In the genomic region with DNA sequence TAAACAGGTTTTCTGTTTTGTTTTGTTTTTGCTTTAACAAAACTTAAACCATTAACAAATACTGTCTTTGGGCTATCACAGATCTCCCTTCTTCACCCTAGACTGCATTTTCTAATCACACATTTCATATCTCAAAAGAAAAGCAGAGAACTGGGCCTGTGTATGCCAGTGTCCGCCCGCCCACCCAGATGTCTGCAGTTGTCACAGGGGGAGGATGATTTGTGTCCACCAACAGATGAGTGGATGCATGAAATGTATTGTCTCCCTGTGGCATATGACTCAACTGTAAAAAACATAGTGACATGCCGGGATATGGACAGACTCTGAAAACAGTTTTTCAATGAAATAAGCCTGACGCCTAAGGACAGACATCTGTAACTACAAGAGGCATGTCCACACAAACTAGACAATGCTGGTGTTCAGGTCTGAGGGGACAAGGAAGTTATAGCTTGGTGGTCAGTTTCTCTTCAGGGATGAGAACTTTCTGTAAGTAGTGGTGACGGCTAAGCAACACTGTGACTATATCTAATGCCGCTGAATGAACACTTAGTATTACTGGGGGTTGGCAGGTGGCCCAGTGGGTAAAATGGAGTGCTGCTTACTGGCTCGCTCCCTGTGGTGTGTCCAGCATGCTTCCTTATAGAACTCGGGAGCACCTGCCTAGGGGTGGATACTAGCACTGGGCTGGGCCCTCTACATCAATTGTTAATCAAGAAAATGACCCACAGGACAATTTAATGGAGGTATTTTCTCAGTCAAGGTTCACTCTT, we compare ENCODE assay signal across 20 mouse cellular contexts.
DNase-seq lines count a peak whose midpoint lies in the region; ATAC-seq and TF ChIP-seq lines count a peak whose summit lies in the region.
"Had no signal": no experiment of that assay in that cellular context is flagged by ENCODE, and none has a peak within 500 bp of the region (broad histone marks: within the 10 kb centered on the region; RNA-seq: fewer than 3 reads in every experiment).

No protein-coding gene starts in this region.

- no peak for TF ChIP-seq EP300 in heart, postnatal 0 days (IDR thresholded peaks at IDR 0.05; ENCODE audit: low read depth)
- TF ChIP-seq EP300 in lung, postnatal 0 days (IDR thresholded peaks at IDR 0.05) = no peak
- TF ChIP-seq EP300 in stomach, postnatal 0 days (optimal IDR thresholded peaks at IDR 0.05) = no peak

- H3K36me3 ChIP-seq in heart, postnatal 0 days (replicated peaks; ENCODE audit: control insufficient read depth, insufficient read depth, low read length) = peaks cover 47% of the 10 kb centered on the region
- H3K36me3 ChIP-seq in lung, postnatal 0 days (ENCODE audit: insufficient read depth, low read length) = no peaks in the 10 kb centered on the region
- H3K36me3 ChIP-seq in stomach, postnatal 0 days (ENCODE audit: control insufficient read depth, insufficient read depth, low read length) = no peaks in the 10 kb centered on the region
- H3K36me3 ChIP-seq: embryonic facial prominence, embryonic 12.5 days; forebrain, embryonic 15.5 days; hindbrain, embryonic 15.5 days had no signal

- peak overlapping the region; percentile 23 for H3K27ac ChIP-seq in heart, postnatal 0 days (ENCODE audit: low read depth)
- H3K27ac ChIP-seq in lung, postnatal 0 days (ENCODE audit: low read length) = no peak overlapping the region
- no peak overlapping the region for H3K27ac ChIP-seq in stomach, postnatal 0 days (replicated peaks)
- H3K27ac ChIP-seq: embryonic facial prominence, embryonic 12.5 days; forebrain, embryonic 15.5 days; heart, embryonic 15.5 days; hindbrain, embryonic 15.5 days had no signal

- H3K9ac ChIP-seq in heart, postnatal 0 days (replicated peaks; ENCODE audit: low read depth, low read length) = no peak overlapping the region
- no peak overlapping the region for H3K9ac ChIP-seq in lung, postnatal 0 days (replicated peaks; ENCODE audit: low read depth)
- H3K9ac ChIP-seq in stomach, postnatal 0 days (ENCODE audit: low read length) = no peak overlapping the region
- H3K9ac ChIP-seq: embryonic facial prominence, embryonic 12.5 days; forebrain, embryonic 15.5 days; heart, embryonic 15.5 days; hindbrain, embryonic 15.5 days had no signal

- peak; percentile 44 for TF ChIP-seq CTCF in heart, postnatal 0 days (IDR thresholded peaks at IDR 0.05; ENCODE audit: low read depth)
- TF ChIP-seq CTCF in lung, postnatal 0 days (IDR thresholded peaks at IDR 0.05) = 0 out of 2 replicates have a peak, but pooled peaks have one; percentile 12
- TF ChIP-seq CTCF in stomach, postnatal 0 days (IDR thresholded peaks at IDR 0.05; ENCODE audit: low read depth) = 0 out of 2 replicates have a peak, but pooled peaks have one; percentile 4

- no peaks in the 10 kb centered on the region for H3K27me3 ChIP-seq in heart, postnatal 0 days (ENCODE audit: control insufficient read depth, insufficient read depth, low read length)
- H3K27me3 ChIP-seq in lung, postnatal 0 days (replicated peaks; ENCODE audit: insufficient read depth, low read length) = no peaks in the 10 kb centered on the region
- no peaks in the 10 kb centered on the region for H3K27me3 ChIP-seq in stomach, postnatal 0 days (ENCODE audit: control insufficient read depth, insufficient read depth, low read length)
- H3K27me3 ChIP-seq: embryonic facial prominence, embryonic 12.5 days; forebrain, embryonic 15.5 days; heart, embryonic 15.5 days; hindbrain, embryonic 15.5 days; Patski had no signal

- no peaks in the 10 kb centered on the region for H3K4me1 ChIP-seq in heart, postnatal 0 days (ENCODE audit: control insufficient read depth, insufficient read depth)
- no peaks in the 10 kb centered on the region for H3K4me1 ChIP-seq in lung, postnatal 0 days (ENCODE audit: insufficient read depth, low read depth, low read length)
- H3K4me1 ChIP-seq in stomach, postnatal 0 days (replicated peaks; ENCODE audit: control insufficient read depth, insufficient read depth) = no peaks in the 10 kb centered on the region
- H3K4me1 ChIP-seq: embryonic facial prominence, embryonic 12.5 days; forebrain, embryonic 15.5 days; hindbrain, embryonic 15.5 days had no signal

- ATAC-seq in heart, postnatal 0 days (ENCODE audit: insufficient read depth, low read depth) = peak; percentile 63
- no peak for ATAC-seq in lung, postnatal 0 days
- no peak for ATAC-seq in stomach, postnatal 0 days (ENCODE audit: low FRiP score, low TSS enrichment)
- ATAC-seq: activated CD4-positive, CD25-positive, alpha-beta regulatory T cell, adult 4 months; forebrain, embryonic 15.5 days; intestine, embryonic 16.5 days; Patski had no signal

- no peak overlapping the region for H3K4me2 ChIP-seq in heart, postnatal 0 days (ENCODE audit: low read depth, low read length)
- H3K4me2 ChIP-seq in lung, postnatal 0 days (replicated peaks; ENCODE audit: low read depth, low read length) = no peak overlapping the region
- no peak overlapping the region for H3K4me2 ChIP-seq in stomach, postnatal 0 days (replicated peaks; ENCODE audit: low read depth)
- H3K4me2 ChIP-seq: embryonic facial prominence, embryonic 12.5 days; forebrain, embryonic 15.5 days; heart, embryonic 15.5 days; hindbrain, embryonic 15.5 days had no signal

- no peaks in the 10 kb centered on the region for H3K9me3 ChIP-seq in heart, postnatal 0 days (replicated peaks; ENCODE audit: control insufficient read depth, low read length)
- H3K9me3 ChIP-seq in lung, postnatal 0 days (ENCODE audit: low read length) = no peaks in the 10 kb centered on the region
- no peaks in the 10 kb centered on the region for H3K9me3 ChIP-seq in stomach, postnatal 0 days (ENCODE audit: control insufficient read depth, low read length)
- H3K9me3 ChIP-seq: embryonic facial prominence, embryonic 12.5 days; forebrain, embryonic 15.5 days; heart, embryonic 15.5 days; hindbrain, embryonic 15.5 days had no signal

- DNase-seq in adrenal gland, postnatal 10 days = peak; percentile 53
- DNase-seq in adrenal gland, postnatal 36 days = no peak
- peak; percentile 59 for DNase-seq in heart, postnatal 0 days (ENCODE audit: low spot score)
- DNase-seq in heart, adult 9 months (ENCODE audit: low spot score in 2 of 2) = no peak
- DNase-seq in lung, postnatal 0 days (ENCODE audit: low spot score) = no peak
- DNase-seq in lung, postnatal 4 days = no peak
- no peak for DNase-seq in stomach, postnatal 0 days (ENCODE audit: low spot score)
- no peak for DNase-seq in MN1 (ENCODE audit: low spot score)
- DNase-seq: adrenal gland, adult 2 months; cerebellum, adult 11 months; cerebellum, adult 8-10 months; cerebellum, postnatal 14 days; gastrocnemius, postnatal 14 days had no signal

- H3K4me3 ChIP-seq in heart, postnatal 0 days (ENCODE audit: low read depth, low read length) = no peak overlapping the region
- H3K4me3 ChIP-seq in lung, postnatal 0 days (ENCODE audit: low read depth, low read length) = no peak overlapping the region
- no peak overlapping the region for H3K4me3 ChIP-seq in stomach, postnatal 0 days (ENCODE audit: low read depth, low read length)
- H3K4me3 ChIP-seq: embryonic facial prominence, embryonic 12.5 days; forebrain, embryonic 15.5 days; heart, embryonic 15.5 days; hindbrain, embryonic 15.5 days had no signal

- 49% methylated on average over 8 of the region's 8 CpGs for WGBS in heart, postnatal 0 days
- 73% methylated on average over 8 of the region's 8 CpGs for WGBS in lung, postnatal 0 days
- 84% methylated on average over 8 of the region's 8 CpGs for WGBS in stomach, postnatal 0 days

Comparison
In these comparisons a context has a peak if more than half of its experiments do, and no peak if none do; other contexts are left out.
1. DNase-seq: peak in adrenal gland, postnatal 10 days (single experiment) and heart, postnatal 0 days (single experiment); none in adrenal gland, postnatal 36 days (0 of 2), heart, adult 9 months (0 of 2), lung, postnatal 0 days (single experiment), lung, postnatal 4 days (0 of 2), stomach, postnatal 0 days (single experiment) and MN1 (single experiment).
2. Peak in every context shown above with its lines, with median percentiles within 50 percentile points of each other: CTCF ChIP-seq.